Mouse (Mus musculus) urinary bladder, adult 2 months (tissue): ENCODE measurements at regions not wholly inside any gene's neighbourhood (a gene's known extent, or its start where the extent isn't known, plus 50 kb on each side); places are given as distances from the start of the nearest gene placed in this dataset.

Experiments
- DNase-seq: peaks from one replicate; pipeline ENCODE4 v3.0.0; 2022; ENCODE audit warnings: low spot score

- no peak for DNase-seq
Measured at GRCm38 (mm10) chr13:101127262-101127661, 294.0 kb upstream of the Slc30a5 start.

- DNase-seq: no peak
Measured at GRCm38 (mm10) chr13:101117311-101117710, 284.1 kb upstream of the Slc30a5 start.

GRCm38 (mm10) chr13:101115296-101115695, 282.1 kb upstream of the Slc30a5 start:
- DNase-seq: no peak

GRCm38 (mm10) chr13:101112176-101112575, 278.9 kb upstream of the Slc30a5 start:
- DNase-seq: no peak

GRCm38 (mm10) chr13:101111773-101112172, 278.5 kb upstream of the Slc30a5 start:
- no peak for DNase-seq

- no peak for DNase-seq
Measured at GRCm38 (mm10) chr13:101100621-101101020, 267.4 kb upstream of the Slc30a5 start.

GRCm38 (mm10) chr13:101096856-101097255, 263.6 kb upstream of the Slc30a5 start:
- no peak for DNase-seq

GRCm38 (mm10) chr13:101096221-101096620, 263.0 kb upstream of the Slc30a5 start:
- DNase-seq: no peak

GRCm38 (mm10) chr13:101095057-101095831, 262.0 kb upstream of the Slc30a5 start:
- DNase-seq: no peak

GRCm38 (mm10) chr13:101092743-101093131, 259.5 kb upstream of the Slc30a5 start:
- DNase-seq: no peak

- no peak for DNase-seq
Measured at GRCm38 (mm10) chr13:101092033-101092742, 259.0 kb upstream of the Slc30a5 start.

- DNase-seq: no peak
Measured at GRCm38 (mm10) chr13:101085182-101085581, 252.0 kb upstream of the Slc30a5 start.

GRCm38 (mm10) chr13:101084193-101084592, 251.0 kb upstream of the Slc30a5 start:
- DNase-seq: no peak

GRCm38 (mm10) chr13:101083416-101083815, 250.2 kb upstream of the Slc30a5 start:
- no peak for DNase-seq

GRCm38 (mm10) chr13:101068489-101068888, 235.3 kb upstream of the Slc30a5 start:
- no peak for DNase-seq

GRCm38 (mm10) chr13:101062582-101062981, 229.4 kb upstream of the Slc30a5 start:
- DNase-seq: no peak

- no peak for DNase-seq
Measured at GRCm38 (mm10) chr13:101061233-101062144, 228.3 kb upstream of the Slc30a5 start.

- DNase-seq: no peak
Measured at GRCm38 (mm10) chr13:101049511-101049910, 216.3 kb upstream of the Slc30a5 start.

GRCm38 (mm10) chr13:101032594-101032993, 199.4 kb upstream of the Slc30a5 start:
- DNase-seq: no peak

- DNase-seq: no peak
Measured at GRCm38 (mm10) chr13:101026043-101026442, 192.8 kb upstream of the Slc30a5 start.

- DNase-seq: no peak
Measured at GRCm38 (mm10) chr13:101025488-101025887, 192.3 kb upstream of the Slc30a5 start.

GRCm38 (mm10) chr13:101024971-101025370, 191.7 kb upstream of the Slc30a5 start:
- DNase-seq: no peak
